ENCODE assay signal across 13 mouse cellular contexts in genomic region chr12:81155675-81156074, GRCm38 (mm10).
DNase-seq lines count a peak whose midpoint lies in the region; ATAC-seq and TF ChIP-seq lines count a peak whose summit lies in the region.
"Had no signal": no experiment of that assay in that cellular context is flagged by ENCODE, and none has a peak within 500 bp of the region (broad histone marks: within the 10 kb centered on the region; RNA-seq: fewer than 3 reads in every experiment).

No protein-coding gene starts in this region.

- H3K9me3 ChIP-seq in liver, embryonic 16.5 days (replicated peaks; ENCODE audit: control insufficient read depth, low read length) = no peaks in the 10 kb centered on the region
- no peaks in the 10 kb centered on the region for H3K9me3 ChIP-seq in liver, embryonic 11.5 days (ENCODE audit: control insufficient read depth, low read length)
- no peaks in the 10 kb centered on the region for H3K9me3 ChIP-seq in heart, postnatal 0 days (replicated peaks; ENCODE audit: control insufficient read depth, low read length)
- H3K9me3 ChIP-seq: G1E; hindbrain, embryonic 13.5 days had no signal

- peak; percentile 53 to 89 for DNase-seq in adrenal gland, adult (ENCODE audit: inconsistent age in 2 of 2, low spot score in 1 of 2)
- DNase-seq in adrenal gland, adult 8-10 months = no peak
- DNase-seq in liver, embryonic 11.5 days (ENCODE audit: low spot score) = no peak
- peak; percentile 71 for DNase-seq in adrenal gland, postnatal 14 days
- DNase-seq in heart, postnatal 0 days (ENCODE audit: low spot score) = peak; percentile 25
- DNase-seq in B cell, adult 2 months = no peak
- DNase-seq: cerebellum, adult 11 months; kidney, adult 11 months had no signal

- no peak for TF ChIP-seq CTCF in heart, postnatal 0 days (IDR thresholded peaks at IDR 0.05; ENCODE audit: low read depth)

- 50% methylated on average over 6 of the region's 6 CpGs for WGBS in liver, embryonic 16.5 days (ENCODE audit: insufficient replicate concordance)
- WGBS in liver, embryonic 11.5 days = 79% methylated on average over 6 of the region's 6 CpGs
- 45% methylated on average over 6 of the region's 6 CpGs for WGBS in heart, postnatal 0 days

- H3K4me2 ChIP-seq in liver, embryonic 16.5 days (ENCODE audit: low read depth, low read length) = no peak overlapping the region
- no peak overlapping the region for H3K4me2 ChIP-seq in liver, embryonic 11.5 days
- H3K4me2 ChIP-seq in heart, postnatal 0 days (ENCODE audit: low read depth, low read length) = no peak overlapping the region
- H3K4me2 ChIP-seq: hindbrain, embryonic 13.5 days had no signal

- ATAC-seq in liver, embryonic 16.5 days (ENCODE audit: low read depth) = 0 out of 2 replicates have a peak, but pooled peaks have one; percentile 54
- ATAC-seq in liver, embryonic 11.5 days (replicated peaks; ENCODE audit: low FRiP score) = no peak
- ATAC-seq in heart, postnatal 0 days (ENCODE audit: insufficient read depth, low read depth) = no peak
- no peak for ATAC-seq in frontal cortex, adult (ENCODE audit: low TSS enrichment)

- no peaks in the 10 kb centered on the region for H3K36me3 ChIP-seq in liver, embryonic 16.5 days (ENCODE audit: control insufficient read depth, insufficient read depth)
- no peaks in the 10 kb centered on the region for H3K36me3 ChIP-seq in liver, embryonic 11.5 days (ENCODE audit: control insufficient read depth, insufficient read depth, low read length)
- H3K36me3 ChIP-seq in heart, postnatal 0 days (replicated peaks; ENCODE audit: control insufficient read depth, insufficient read depth, low read length) = no peaks in the 10 kb centered on the region

- H3K27ac ChIP-seq in liver, embryonic 16.5 days (ENCODE audit: low read length) = peak overlapping the region; percentile 37; the same call in 1 of the 2 replicates
- no peak overlapping the region for H3K27ac ChIP-seq in liver, embryonic 11.5 days (ENCODE audit: low read depth, low read length)
- no peak overlapping the region for H3K27ac ChIP-seq in heart, postnatal 0 days (ENCODE audit: low read depth)
- H3K27ac ChIP-seq: hindbrain, embryonic 13.5 days; macrophage had no signal

- H3K4me3 ChIP-seq in liver, embryonic 16.5 days (ENCODE audit: low read depth, low read length) = no peak overlapping the region
- H3K4me3 ChIP-seq in liver, embryonic 11.5 days (ENCODE audit: low read depth, low read length) = no peak overlapping the region
- no peak overlapping the region for H3K4me3 ChIP-seq in heart, postnatal 0 days (ENCODE audit: low read depth, low read length)
- H3K4me3 ChIP-seq: hindbrain, embryonic 13.5 days had no signal

- no peak for TF ChIP-seq EP300 in heart, postnatal 0 days (IDR thresholded peaks at IDR 0.05; ENCODE audit: low read depth)

- H3K4me1 ChIP-seq in liver, embryonic 16.5 days (ENCODE audit: control insufficient read depth, low read depth, low read length) = no peaks in the 10 kb centered on the region; the same call in 1 of the 2 replicates
- H3K4me1 ChIP-seq in liver, embryonic 11.5 days (replicated peaks; ENCODE audit: control insufficient read depth, insufficient read depth, low read length) = no peaks in the 10 kb centered on the region
- no peaks in the 10 kb centered on the region for H3K4me1 ChIP-seq in heart, postnatal 0 days (ENCODE audit: control insufficient read depth, insufficient read depth)
- H3K4me1 ChIP-seq: hindbrain, embryonic 13.5 days had no signal

- no peaks in the 10 kb centered on the region for H3K27me3 ChIP-seq in liver, embryonic 16.5 days (ENCODE audit: control insufficient read depth, insufficient read depth, low read depth, low read length)
- no peaks in the 10 kb centered on the region for H3K27me3 ChIP-seq in liver, embryonic 11.5 days (replicated peaks; ENCODE audit: control insufficient read depth, insufficient read depth, low read length)
- H3K27me3 ChIP-seq in heart, postnatal 0 days (ENCODE audit: control insufficient read depth, insufficient read depth, low read length) = no peaks in the 10 kb centered on the region

- no peak overlapping the region for H3K9ac ChIP-seq in liver, embryonic 16.5 days (ENCODE audit: low read depth, low read length)
- no peak overlapping the region for H3K9ac ChIP-seq in liver, embryonic 11.5 days (ENCODE audit: low read depth, low read length)
- no peak overlapping the region for H3K9ac ChIP-seq in heart, postnatal 0 days (replicated peaks; ENCODE audit: low read depth, low read length)
- H3K9ac ChIP-seq: hindbrain, embryonic 13.5 days had no signal

Comparison
In these comparisons a context has a peak if more than half of its experiments do, and no peak if none do; other contexts are left out.
1. DNase-seq: peak in adrenal gland, adult (2 of 2), adrenal gland, postnatal 14 days (single experiment) and heart, postnatal 0 days (single experiment); none in adrenal gland, adult 8-10 months (single experiment), liver, embryonic 11.5 days (single experiment) and B cell, adult 2 months (0 of 2).